Mouse (Mus musculus): ENCODE data around the gene Ylpm1. TPM values are rescaled to one million over a fixed set of nuclear protein-coding genes. Genes with fewer than 3 reads are reported as not detected.

Gene Ylpm1
- polyA plus RNA-seq, 1 experiment = 12.4 TPM

- 69% methylated on average over 1 of the region's 1 CpGs for WGBS
- DNase-seq = no peak
Measured at GRCm38 (mm10) chr12:84958794-84959356, 37.2 kb upstream of the Ylpm1 start.

DNA sequence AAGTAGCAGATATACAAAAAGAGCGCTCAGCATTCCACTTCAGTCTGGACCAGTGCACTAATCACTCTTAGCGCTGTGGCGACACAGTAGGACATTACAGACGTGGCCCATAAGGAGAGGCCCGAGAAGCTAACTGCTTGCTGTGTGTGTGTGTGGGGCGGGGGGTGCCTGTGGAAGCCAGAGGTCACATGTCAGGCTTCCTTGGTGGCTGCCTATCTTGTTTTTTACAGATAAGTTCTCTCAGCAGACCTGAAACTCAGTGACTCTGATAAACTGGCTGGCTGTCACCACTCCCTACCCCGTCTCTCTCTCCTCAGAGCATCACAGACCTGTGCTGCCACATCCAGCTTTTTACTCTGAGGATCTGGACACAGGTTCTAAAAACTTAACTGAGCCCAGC, 33.5 kb upstream of the Ylpm1 start:
- no peak overlapping the region for H3K27ac ChIP-seq (ENCODE audit: insufficient read depth, low read depth, low read length)
- no peak for DNase-seq
- no peak overlapping the region for H3K4me3 ChIP-seq (ENCODE audit: insufficient read depth, low read depth, low read length)
- H3K4me1 ChIP-seq (ENCODE audit: control insufficient read depth, insufficient read depth, low read length) = no peaks in the 10 kb centered on the region
- 87% methylated on average over 7 of the region's 7 CpGs for WGBS
- no peaks in the 10 kb centered on the region for H3K36me3 ChIP-seq (ENCODE audit: control insufficient read depth, insufficient read depth, low read length)
- no peaks in the 10 kb centered on the region for H3K27me3 ChIP-seq (replicated peaks; ENCODE audit: control insufficient read depth, insufficient read depth, low read length)
- TF ChIP-seq POLR2A (IDR thresholded peaks at IDR 0.05; ENCODE audit: low read depth, low read length) = no peak
- no peak for TF ChIP-seq CTCF (conservative IDR thresholded peaks at IDR 0.05; ENCODE audit: insufficient read depth, insufficient read length, low read depth, low read length)

More at GRCm38 (mm10) chr12:84958794-84959356, 37.2 kb upstream of the Ylpm1 start:
- H3K27me3 ChIP-seq (replicated peaks; ENCODE audit: control insufficient read depth, insufficient read depth, low read length) = no peaks in the 10 kb centered on the region
- no peaks in the 10 kb centered on the region for H3K4me1 ChIP-seq (ENCODE audit: control insufficient read depth, insufficient read depth, low read length)
- no peaks in the 10 kb centered on the region for H3K36me3 ChIP-seq (ENCODE audit: control insufficient read depth, insufficient read depth, low read length)
- TF ChIP-seq CTCF (conservative IDR thresholded peaks at IDR 0.05; ENCODE audit: insufficient read depth, insufficient read length, low read depth, low read length) (no peak), POLR2A (IDR thresholded peaks at IDR 0.05; ENCODE audit: low read depth, low read length) (no peak)
- no peak overlapping the region for H3K27ac ChIP-seq (ENCODE audit: insufficient read depth, low read depth, low read length)
- no peak overlapping the region for H3K4me3 ChIP-seq (ENCODE audit: insufficient read depth, low read depth, low read length)

GRCm38 (mm10) chr12:84968831-84969655, 27.1 kb upstream of the Ylpm1 start:
- Histone ChIP-seq H3K36me3 (ENCODE audit: control insufficient read depth, insufficient read depth, low read length) (no peaks in the 10 kb centered on the region; the same call in none of the 2 replicates), H3K4me1 (ENCODE audit: control insufficient read depth, insufficient read depth, low read length) (peaks cover 9% of the 10 kb centered on the region), H3K4me3 (ENCODE audit: insufficient read depth, low read depth, low read length) (peak overlapping the region; percentile 85; the same call in 1 of the 2 replicates), H3K27ac (ENCODE audit: insufficient read depth, low read depth, low read length) (no peak overlapping the region), H3K27me3 (replicated peaks; ENCODE audit: control insufficient read depth, insufficient read depth, low read length) (no peaks in the 10 kb centered on the region)
- DNase-seq = no peak
- TF ChIP-seq POLR2A (IDR thresholded peaks at IDR 0.05; ENCODE audit: low read depth, low read length) (no peak), CTCF (conservative IDR thresholded peaks at IDR 0.05; ENCODE audit: insufficient read depth, insufficient read length, low read depth, low read length) (no peak)
- WGBS = 62% methylated on average over 16 of the region's 16 CpGs

DNA sequence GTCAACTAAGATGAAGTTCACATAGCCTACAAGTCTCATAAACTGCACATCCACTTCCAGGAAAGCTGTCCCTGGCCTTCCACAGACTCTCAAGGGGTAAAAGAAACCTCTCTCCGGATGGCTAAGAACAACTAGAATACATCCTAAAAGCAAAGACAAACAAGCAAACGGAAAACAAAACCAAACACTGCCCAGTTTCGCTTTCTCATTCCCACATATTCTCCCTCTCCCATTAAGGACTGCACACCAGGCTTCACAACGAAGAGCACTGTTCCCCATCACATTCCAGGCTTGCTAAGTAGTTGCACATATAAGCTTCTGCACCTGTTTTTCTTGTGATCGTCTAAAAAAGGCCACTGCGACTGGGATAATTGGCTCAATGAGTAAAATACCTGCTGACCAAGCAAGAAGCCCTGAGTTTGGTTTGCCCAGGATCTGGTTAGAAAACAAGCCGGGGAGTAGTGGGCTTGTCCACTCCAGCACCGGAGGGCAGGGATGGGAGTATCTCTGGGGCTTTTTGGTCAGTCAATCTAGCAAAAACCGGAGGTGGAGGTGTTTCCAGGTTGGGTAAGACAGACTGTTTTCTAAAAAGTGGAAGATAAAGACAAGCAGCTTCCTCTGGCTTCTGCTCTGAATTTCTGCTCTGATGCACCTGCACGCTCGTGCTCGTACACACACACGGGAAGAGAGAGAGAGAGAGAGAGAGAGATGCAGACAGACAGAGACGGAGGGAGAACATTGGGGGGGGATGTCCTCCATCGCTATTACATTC, 26.3 kb upstream of the Ylpm1 start:
- Histone ChIP-seq H3K27ac (ENCODE audit: insufficient read depth, low read depth, low read length) (no peak overlapping the region), H3K4me1 (ENCODE audit: control insufficient read depth, insufficient read depth, low read length) (peaks cover 9% of the 10 kb centered on the region), H3K27me3 (replicated peaks; ENCODE audit: control insufficient read depth, insufficient read depth, low read length) (no peaks in the 10 kb centered on the region), H3K4me3 (ENCODE audit: insufficient read depth, low read depth, low read length) (peak overlapping the region; percentile 85), H3K36me3 (ENCODE audit: control insufficient read depth, insufficient read depth, low read length) (peaks cover 1% of the 10 kb centered on the region)
- TF ChIP-seq CTCF (conservative IDR thresholded peaks at IDR 0.05; ENCODE audit: insufficient read depth, insufficient read length, low read depth, low read length) (no peak), POLR2A (IDR thresholded peaks at IDR 0.05; ENCODE audit: low read depth, low read length) (no peak)
- 17% methylated on average over 15 of the region's 15 CpGs for WGBS
- no peak for DNase-seq

DNA sequence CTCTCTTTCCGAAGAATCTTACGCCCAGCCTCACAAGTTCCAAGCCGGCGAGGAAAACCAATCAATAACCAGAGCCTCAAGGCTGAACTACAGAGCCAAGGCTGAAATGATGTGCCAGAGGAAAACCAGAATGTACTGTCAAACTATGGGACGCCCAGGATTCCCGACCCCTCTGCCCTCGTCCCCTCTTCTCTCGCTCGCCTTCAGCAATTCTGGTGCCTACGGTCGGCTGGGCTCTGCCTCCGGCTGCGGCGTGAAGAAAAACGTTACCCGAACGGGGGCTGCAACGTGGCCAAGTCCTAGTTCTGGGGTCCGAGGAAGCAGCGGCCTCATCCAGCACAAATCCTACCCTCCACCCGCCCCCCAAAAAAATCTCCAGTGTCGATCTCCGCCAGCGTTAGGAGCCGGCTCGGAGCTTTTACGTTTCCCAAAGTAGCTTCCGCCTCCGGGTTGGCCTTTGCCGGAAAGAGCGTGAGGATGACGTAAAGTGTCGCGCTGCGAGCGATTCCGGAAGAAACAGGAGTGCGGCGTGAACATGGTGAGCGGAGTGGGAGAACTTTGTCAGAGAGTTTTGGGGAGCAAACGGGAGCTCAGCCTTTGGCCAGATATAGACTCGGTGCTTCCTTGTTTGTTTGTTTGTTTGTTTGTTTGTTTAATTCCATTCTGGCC, 25.6 kb upstream of the Ylpm1 start, which contains the start of the genes Fcf1 and Arel1:
Gene Fcf1, plus strand, starts transcription at position 470 of the 669 bp plus-strand sequence.
Gene Arel1, minus strand, starts transcription at position 473 of the 669 bp plus-strand sequence.
- no peak for TF ChIP-seq POLR2A (IDR thresholded peaks at IDR 0.05; ENCODE audit: low read depth, low read length)
- no peak for TF ChIP-seq CTCF (conservative IDR thresholded peaks at IDR 0.05; ENCODE audit: insufficient read depth, insufficient read length, low read depth, low read length)
- WGBS = under 1% methylated on average over 42 of the region's 42 CpGs
- H3K27ac ChIP-seq (ENCODE audit: insufficient read depth, low read depth, low read length) = peak within 1 kb of the TSS; percentile 34; the same call in 1 of the 2 replicates
- peak; percentile 94 for DNase-seq
- H3K27me3 ChIP-seq (replicated peaks; ENCODE audit: control insufficient read depth, insufficient read depth, low read length) = no peaks in the 10 kb centered on the region
- H3K4me3 ChIP-seq (ENCODE audit: insufficient read depth, low read depth, low read length) = peak within 1 kb of the TSS; percentile 85
- peaks cover 9% of the 10 kb centered on the region for H3K4me1 ChIP-seq (ENCODE audit: control insufficient read depth, insufficient read depth, low read length)
- peaks cover 2% of the 10 kb centered on the region for H3K36me3 ChIP-seq (ENCODE audit: control insufficient read depth, insufficient read depth, low read length)

GRCm38 (mm10) chr12:84979264-84979862, 16.8 kb upstream of the Ylpm1 start:
- DNase-seq = no peak
- Histone ChIP-seq H3K27ac (ENCODE audit: insufficient read depth, low read depth, low read length) (no peak overlapping the region), H3K27me3 (replicated peaks; ENCODE audit: control insufficient read depth, insufficient read depth, low read length) (no peaks in the 10 kb centered on the region), H3K4me3 (ENCODE audit: insufficient read depth, low read depth, low read length) (no peak overlapping the region), H3K4me1 (ENCODE audit: control insufficient read depth, insufficient read depth, low read length) (no peaks in the 10 kb centered on the region), H3K36me3 (ENCODE audit: control insufficient read depth, insufficient read depth, low read length) (peaks cover 15% of the 10 kb centered on the region)
- 93% methylated on average over 2 of the region's 2 CpGs for WGBS
- TF ChIP-seq POLR2A (IDR thresholded peaks at IDR 0.05; ENCODE audit: low read depth, low read length) = no peak

Measured in kidney, adult 2 months (tissue).